Mouse (Mus musculus): ENCODE measurements around the gene Myoz2. TPM values are rescaled to one million over a fixed set of nuclear protein-coding genes. Genes with fewer than 3 reads are reported as not detected.

The Myoz2 gene
- polyA plus RNA-seq, 1 experiment from 2014 or later, result 0.08 TPM

DNA sequence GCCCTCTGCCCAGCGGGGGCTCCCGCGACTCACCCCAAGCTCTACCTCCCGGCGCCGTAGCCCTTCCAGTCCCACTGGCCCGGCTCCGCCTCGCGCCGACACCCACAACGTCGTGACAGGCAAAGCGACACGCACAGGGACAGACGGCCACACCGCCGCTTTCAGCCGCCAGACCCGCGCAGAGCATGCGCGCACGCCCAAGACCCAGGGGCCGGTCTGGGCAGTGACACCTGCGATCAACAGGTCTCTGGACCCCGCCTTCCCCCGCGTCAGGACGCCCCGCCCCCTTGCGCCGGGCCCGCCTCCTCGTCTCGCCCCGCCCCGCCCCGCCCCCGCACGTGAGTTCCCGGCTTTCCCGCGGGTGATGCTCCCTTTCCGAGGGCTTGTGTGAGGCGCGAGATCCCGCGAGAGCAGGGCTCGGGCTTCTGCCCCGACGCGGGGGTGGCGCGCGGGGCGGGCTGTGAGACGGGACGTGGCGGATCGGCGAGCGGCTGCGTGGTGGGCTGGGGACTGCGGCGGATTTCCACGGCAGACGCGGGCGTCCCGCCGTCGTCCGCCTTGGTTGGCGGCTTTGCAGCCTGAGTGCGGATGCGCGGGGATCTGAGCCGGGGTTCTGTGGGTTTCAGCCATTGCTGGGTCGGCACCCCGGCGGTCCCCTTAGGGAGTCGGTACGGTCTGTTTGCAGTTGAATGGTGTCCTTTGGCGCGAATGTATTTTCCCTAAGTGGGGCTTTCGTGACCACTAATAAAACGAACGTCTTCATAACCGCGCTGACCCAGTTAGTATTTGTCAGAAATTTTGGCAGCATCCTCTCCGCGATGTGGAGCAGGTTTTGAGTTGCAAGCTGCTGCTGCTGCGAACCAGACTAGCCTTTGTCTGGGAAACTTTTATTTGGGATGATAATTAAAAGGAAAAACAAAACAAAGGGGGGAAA, 50.3 kb downstream of the Myoz2 start, which contains the start of gene Usp53:
Gene Usp53 (minus strand): TSS at position 262 of the 934 bp plus-strand sequence.
- POLR2A ChIA-PET, result interaction anchor here (0.7 to 2.1 kb wide), 14 partner anchors 9 to 119 kb away, joined by 3 to 14 read pairs (median 3); no protein-coding TSS in a partner anchor
- ATAC-seq (peak; percentile 91), DNase-seq (ENCODE audit: low read depth, low spot score) (peak; percentile 77)
- CTCF ChIA-PET, result interaction anchor here (1.8 to 3.0 kb wide), 6 partner anchors 12 to 175 kb away, joined by 4 to 9 read pairs (median 6); no protein-coding TSS in a partner anchor
- H3K27me3 ChIP-seq, result no peaks in the 10 kb centered on the region
- TF ChIP-seq CTCF (IDR thresholded peaks at IDR 0.05), result no peak
- in situ Hi-C loops (cut with MboI; ENCODE audit: low pct_unique_long_range_greater_than_20kb), result loop anchor here (5.0 kb wide), 2 partner anchors 73 to 113 kb away; no protein-coding TSS in a partner anchor

DNA sequence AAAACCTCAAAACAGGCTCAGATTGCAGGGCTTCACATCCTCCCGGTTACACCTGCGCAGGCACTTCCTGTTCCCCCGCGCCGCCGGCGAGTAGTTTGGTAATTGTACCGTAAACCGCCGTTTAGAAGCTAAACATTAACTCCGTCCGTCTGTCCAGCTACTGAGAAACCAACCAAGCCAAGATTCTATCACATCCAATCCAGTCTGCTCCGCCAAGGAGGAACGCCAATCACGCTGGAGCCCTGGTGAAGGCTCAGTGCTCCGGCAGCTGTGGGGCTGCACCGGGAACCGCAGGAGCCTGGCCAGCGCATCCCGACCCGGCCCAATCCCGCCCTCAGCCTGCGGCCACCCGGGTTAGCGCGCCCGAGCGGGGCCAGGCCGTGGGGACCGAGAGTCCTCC, 51.0 kb downstream of the Myoz2 start:
- CTCF ChIA-PET, result interaction anchor here (0.9 to 2.2 kb wide), 6 partner anchors 9 to 176 kb away, joined by 3 to 9 read pairs (median 5); no protein-coding TSS in a partner anchor
- no peak for TF ChIP-seq CTCF (IDR thresholded peaks at IDR 0.05)
- POLR2A ChIA-PET, result interaction anchor here (0.7 to 1.7 kb wide), 9 partner anchors 8 to 120 kb away, joined by 3 to 10 read pairs (median 4); no protein-coding TSS in a partner anchor
- ATAC-seq (peak; percentile 84), DNase-seq (ENCODE audit: low read depth, low spot score) (peak; percentile 91)
- in situ Hi-C loops (cut with MboI; ENCODE audit: low pct_unique_long_range_greater_than_20kb), result no loop called here
- H3K27me3 ChIP-seq, result no peaks in the 10 kb centered on the region

GRCm38 (mm10) chr3:122975964-122976363, 58.9 kb downstream of the Myoz2 start:
- no peak for TF ChIP-seq CTCF (IDR thresholded peaks at IDR 0.05)
- ChIA-PET POLR2A (interaction anchor here (0.6 to 1.5 kb wide), 4 partner anchors 8 to 141 kb away, joined by 3 to 6 read pairs (median 4); partner anchors contain the start of gene Usp53), CTCF (interaction anchor here (0.8 to 7.1 kb wide), 4 partner anchors 9 to 184 kb away, joined by 3 to 34 read pairs (median 3); no protein-coding TSS in a partner anchor)
- DNase-seq (ENCODE audit: low read depth, low spot score) (no peak), ATAC-seq (no peak)
- in situ Hi-C loops (cut with MboI; ENCODE audit: low pct_unique_long_range_greater_than_20kb), result no loop called here
- no peaks in the 10 kb centered on the region for H3K27me3 ChIP-seq

- DNase-seq (ENCODE audit: low read depth, low spot score) (no peak), ATAC-seq (no peak)
- in situ Hi-C loops (cut with MboI; ENCODE audit: low pct_unique_long_range_greater_than_20kb), result no loop called here
- TF ChIP-seq CTCF (IDR thresholded peaks at IDR 0.05), result no peak
- H3K27me3 ChIP-seq, result no peaks in the 10 kb centered on the region
- POLR2A ChIA-PET, result interaction anchor here (0.6 to 1.5 kb wide), 5 partner anchors 9 to 141 kb away, joined by 3 to 6 read pairs (median 4); partner anchors contain the start of gene Usp53
- CTCF ChIA-PET, result interaction anchor here (0.8 to 7.1 kb wide), 8 partner anchors 8 to 184 kb away, joined by 3 to 34 read pairs (median 3); no protein-coding TSS in a partner anchor
Measured at GRCm38 (mm10) chr3:122975363-122975762, 59.5 kb downstream of the Myoz2 start.

DNA sequence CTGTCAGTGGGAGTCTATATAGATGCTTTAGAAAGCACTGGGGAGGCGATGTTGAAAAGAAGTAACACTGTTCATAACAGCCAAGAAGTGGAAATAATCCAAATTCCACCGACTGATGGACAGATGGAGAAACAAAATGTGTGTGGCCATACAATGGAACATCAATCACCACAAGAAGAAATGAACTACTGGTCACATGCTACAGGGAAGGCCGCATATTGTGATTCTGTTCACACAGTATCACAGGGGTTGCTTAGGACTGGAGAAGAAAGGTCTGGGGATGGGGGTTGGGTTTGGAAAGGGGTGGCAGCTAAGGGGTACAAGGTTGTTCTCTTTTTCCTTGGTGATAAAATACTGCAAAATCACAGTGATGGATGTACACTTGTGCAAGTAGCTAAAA, 60.0 kb downstream of the Myoz2 start:
- in situ Hi-C loops (cut with MboI; ENCODE audit: low pct_unique_long_range_greater_than_20kb), result no loop called here
- DNase-seq (ENCODE audit: low read depth, low spot score), result no peak
- ATAC-seq, result no peak
- no peak for TF ChIP-seq CTCF (IDR thresholded peaks at IDR 0.05)
- ChIA-PET POLR2A (interaction anchor here (0.8 to 1.2 kb wide), 3 partner anchors 10 to 33 kb away, joined by 3 to 6 read pairs (median 3); no protein-coding TSS in a partner anchor), CTCF (interaction anchor here (1.0 to 7.1 kb wide), 8 partner anchors 8 to 183 kb away, joined by 3 to 34 read pairs (median 3); no protein-coding TSS in a partner anchor)
- no peaks in the 10 kb centered on the region for H3K27me3 ChIP-seq

GRCm38 (mm10) chr3:122972126-122972822, 62.5 kb downstream of the Myoz2 start:
- DNase-seq (ENCODE audit: low read depth, low spot score) (no peak), ATAC-seq (no peak)
- H3K27me3 ChIP-seq, result no peaks in the 10 kb centered on the region
- in situ Hi-C loops (cut with MboI; ENCODE audit: low pct_unique_long_range_greater_than_20kb), result no loop called here
- no peak for TF ChIP-seq CTCF (IDR thresholded peaks at IDR 0.05)
- POLR2A ChIA-PET, result interaction anchor here (0.6 to 1.4 kb wide), 2 partner anchors 11 to 14 kb away, joined by 4 to 5 read pairs; no protein-coding TSS in a partner anchor
- CTCF ChIA-PET, result interaction anchor here (0.6 to 4.2 kb wide), 7 partner anchors 8 to 186 kb away, joined by 3 to 17 read pairs (median 4); no protein-coding TSS in a partner anchor

- ChIA-PET POLR2A (interaction anchor here (1.0 kb wide), 1 partner anchor 15 kb away, joined by 3 read pairs; no protein-coding TSS in a partner anchor), CTCF (interaction anchor here (0.8 to 5.0 kb wide), 5 partner anchors 9 to 174 kb away, joined by 3 to 34 read pairs (median 3); no protein-coding TSS in a partner anchor)
- in situ Hi-C loops (cut with MboI; ENCODE audit: low pct_unique_long_range_greater_than_20kb), result no loop called here
- TF ChIP-seq CTCF (IDR thresholded peaks at IDR 0.05), result no peak
- no peak for ATAC-seq
- DNase-seq (ENCODE audit: low read depth, low spot score), result no peak
- no peaks in the 10 kb centered on the region for H3K27me3 ChIP-seq
Measured at GRCm38 (mm10) chr3:122968391-122968790, 66.4 kb downstream of the Myoz2 start.

- no peak for ATAC-seq
- in situ Hi-C loops (cut with MboI; ENCODE audit: low pct_unique_long_range_greater_than_20kb), result no loop called here
- ChIA-PET CTCF (interaction anchor here (0.9 to 5.0 kb wide), 6 partner anchors 8 to 152 kb away, joined by 3 to 34 read pairs (median 4); no protein-coding TSS in a partner anchor), POLR2A (interaction anchor here (1.0 kb wide), 1 partner anchor 11 kb away, joined by 6 read pairs; no protein-coding TSS in a partner anchor)
- TF ChIP-seq CTCF (IDR thresholded peaks at IDR 0.05), result no peak
- no peaks in the 10 kb centered on the region for H3K27me3 ChIP-seq
- no peak for DNase-seq (ENCODE audit: low read depth, low spot score)
Measured at GRCm38 (mm10) chr3:122964301-122964700, 70.5 kb downstream of the Myoz2 start.

Other genes starting within 250 kb of the Myoz2 start
- not detected for gene Fabp2, start 139.9 kb downstream of the Myoz2 start, polyA plus RNA-seq (2021)
- not detected for gene Gm10959, start 115.7 kb downstream of the Myoz2 start, polyA plus RNA-seq (2021)
- 188 TPM for gene 1810037I17Rik, start 110.8 kb downstream of the Myoz2 start, polyA plus RNA-seq (2021)
- gene Usp53, start 50.5 kb downstream of the Myoz2 start, polyA plus RNA-seq (2021), result 34.7 TPM
- gene Synpo2, start 201.1 kb upstream of the Myoz2 start, polyA plus RNA-seq (2021), result 0.83 TPM
- gene Sec24d, start 232.4 kb upstream of the Myoz2 start, polyA plus RNA-seq (2021), result 36.2 TPM

All from Patski (cell line).